Mouse (Mus musculus) limb, embryonic 11.5 days (tissue): ENCODE results near the gene Pet117. TPM values are rescaled to one million over a fixed set of nuclear protein-coding genes. Genes with fewer than 3 reads are reported as not detected.

Source experiments
- ATAC-seq: fragments of 200-750 bp; cut with Nextera tagmentation; 2 replicates; pipeline ENCODE4 v1.8.0; 2017; ENCODE audit warnings: low read depth; ENCODE audit not compliant: insufficient number of reproducible peaks, low FRiP score, low TSS enrichment
- DNase-seq: peaks from one replicate; pipeline ENCODE4 v3.0.0-alpha.2; 2015; ENCODE audit warnings: low spot score
- H3K27ac ChIP-seq: fragments of 300-500 bp; sonication (generic); replicated peaks from 2 replicates; pipeline ENCODE4 v1.5.1; 2014; ENCODE audit warnings: low read depth, mild to moderate bottlenecking, low read length
- H3K27me3 ChIP-seq: fragments of 300-500 bp; sonication (generic); 2 replicates; pipeline ENCODE4 v1.6.1; 2014; ENCODE audit warnings: mild to moderate bottlenecking, low read length, mixed read lengths; ENCODE audit not compliant: control insufficient read depth, insufficient read depth
- H3K36me3 ChIP-seq: fragments of 300-500 bp; sonication (generic); 2 replicates; pipeline ENCODE4 v1.6.1; 2014; ENCODE audit warnings: mild to moderate bottlenecking, low read length, moderate library complexity, mixed read lengths; ENCODE audit not compliant: control insufficient read depth, insufficient read depth
- H3K4me1 ChIP-seq: fragments of 300-500 bp; sonication (generic); 2 replicates; pipeline ENCODE4 v1.6.1; 2014; ENCODE audit warnings: low read length, mixed read lengths; ENCODE audit not compliant: control insufficient read depth, insufficient read depth
- H3K4me2 ChIP-seq: fragments of 300-500 bp; sonication (generic); 2 replicates; pipeline ENCODE4 v1.6.1; 2014; ENCODE audit warnings: low read depth, mild to moderate bottlenecking, moderate library complexity; ENCODE audit not compliant: severe bottlenecking
- H3K4me3 ChIP-seq: fragments of 300-500 bp; sonication (generic); 2 replicates; pipeline ENCODE4 v1.5.1; 2014; ENCODE audit warnings: low read depth, low read length
- H3K9ac ChIP-seq: fragments of 300-500 bp; sonication (generic); 2 replicates; pipeline ENCODE4 v1.6.1; 2014; ENCODE audit warnings: mild to moderate bottlenecking, low read length
- H3K9me3 ChIP-seq: fragments of 300-500 bp; sonication (generic); 2 replicates; pipeline ENCODE4 v1.6.1; 2016; ENCODE audit warnings: low read length; ENCODE audit not compliant: control insufficient read depth
- WGBS: fragments of 180-500 bp; shearing (Covaris S2); extraction: QIAGEN DNeasy Blood & Tissue Kit; methylation state at CpG from one replicate; pipeline ENCODE4 v1.1.7; 2014; 5-methylcytosine and 5-hydroxymethylcytosine counted together
- polyA plus RNA-seq: library from polyadenylated mRNA; unstranded; fragments of >200 nt; fragmentation: Nextera tagmentation; extraction: Ambion mirVana; gene quantifications from 2 replicates; pipeline ENCODE4 v1.2.1, GENCODE M21; 2014

Pet117 gene
- polyA plus RNA-seq, 1 experiment from 2014 or later: 1.7 TPM

GRCm38 (mm10) chr2:144400659-144401058 is 31.9 kb downstream of the Pet117 start:
- Histone ChIP-seq H3K4me2 (no peak overlapping the region), H3K4me1 (no peaks in the 10 kb centered on the region), H3K27ac (no peak overlapping the region), H3K9me3 (no peaks in the 10 kb centered on the region), H3K4me3 (no peak overlapping the region), H3K9ac (no peak overlapping the region), H3K36me3 (peaks cover 20% of the 10 kb centered on the region), H3K27me3 (no peaks in the 10 kb centered on the region)
- ATAC-seq (no peak), DNase-seq (no peak)
- WGBS: 91% methylated on average over 6 of the region's 6 CpGs

DNA sequence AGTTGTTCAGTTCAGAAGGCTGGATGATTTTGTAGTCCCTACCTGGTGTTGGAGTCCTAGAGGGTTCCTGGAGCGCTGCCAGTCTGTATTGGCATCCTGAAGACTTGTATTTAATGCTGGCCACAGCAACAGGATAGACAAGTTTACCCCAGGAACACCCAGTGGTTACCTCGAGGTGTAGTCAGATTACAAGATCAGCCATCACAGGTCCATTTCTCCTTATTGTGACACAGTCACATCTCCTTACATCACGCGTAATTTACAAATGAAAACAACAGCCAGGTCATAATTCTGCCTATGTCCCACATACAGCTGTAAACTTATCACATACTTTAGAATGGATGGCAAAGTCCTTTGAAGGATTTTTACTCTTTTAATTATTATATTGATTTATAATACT is 40.2 kb downstream of the Pet117 start:
- no peak overlapping the region for H3K4me2 ChIP-seq
- no peaks in the 10 kb centered on the region for H3K27me3 ChIP-seq
- H3K9me3 ChIP-seq: no peaks in the 10 kb centered on the region
- H3K9ac ChIP-seq: no peak overlapping the region
- H3K4me1 ChIP-seq: no peaks in the 10 kb centered on the region
- WGBS: 90% methylated on average over 4 of the region's 4 CpGs
- no peak overlapping the region for H3K4me3 ChIP-seq
- peaks cover 16% of the 10 kb centered on the region; the same call in 1 of the 2 replicates for H3K36me3 ChIP-seq
- no peak for ATAC-seq
- DNase-seq: no peak
- no peak overlapping the region for H3K27ac ChIP-seq

- Histone ChIP-seq H3K27ac (no peak overlapping the region), H3K9me3 (no peaks in the 10 kb centered on the region), H3K4me2 (no peak overlapping the region), H3K27me3 (no peaks in the 10 kb centered on the region), H3K4me3 (no peak overlapping the region), H3K4me1 (no peaks in the 10 kb centered on the region), H3K36me3 (peaks cover 13% of the 10 kb centered on the region; the same call in 1 of the 2 replicates), H3K9ac (no peak overlapping the region)
- 78% methylated on average over 3 of the region's 3 CpGs for WGBS
- no peak for ATAC-seq
- no peak for DNase-seq
Observed at GRCm38 (mm10) chr2:144410603-144411002, 41.8 kb downstream of the Pet117 start.

GRCm38 (mm10) chr2:144414646-144415045 is 45.9 kb downstream of the Pet117 start:
- no peaks in the 10 kb centered on the region for H3K9me3 ChIP-seq
- H3K9ac ChIP-seq: no peak overlapping the region
- ATAC-seq (no peak), DNase-seq (no peak)
- H3K4me3 ChIP-seq: no peak overlapping the region
- H3K27me3 ChIP-seq: no peaks in the 10 kb centered on the region
- 100% methylated on average over 1 of the region's 1 CpGs for WGBS
- no peak overlapping the region for H3K4me2 ChIP-seq
- no peak overlapping the region for H3K27ac ChIP-seq
- H3K4me1 ChIP-seq: peaks cover 6% of the 10 kb centered on the region; the same call in 1 of the 2 replicates
- no peaks in the 10 kb centered on the region for H3K36me3 ChIP-seq

GRCm38 (mm10) chr2:144416859-144417258 is 48.1 kb downstream of the Pet117 start:
- ATAC-seq: no peak
- no peak overlapping the region for H3K27ac ChIP-seq
- peaks cover 6% of the 10 kb centered on the region; the same call in 1 of the 2 replicates for H3K4me1 ChIP-seq
- H3K36me3 ChIP-seq: no peaks in the 10 kb centered on the region
- H3K4me3 ChIP-seq: no peak overlapping the region
- H3K4me2 ChIP-seq: no peak overlapping the region
- no peak for DNase-seq
- WGBS: 41% methylated on average over 8 of the region's 8 CpGs
- no peaks in the 10 kb centered on the region for H3K9me3 ChIP-seq
- no peaks in the 10 kb centered on the region for H3K27me3 ChIP-seq
- H3K9ac ChIP-seq: no peak overlapping the region

DNA sequence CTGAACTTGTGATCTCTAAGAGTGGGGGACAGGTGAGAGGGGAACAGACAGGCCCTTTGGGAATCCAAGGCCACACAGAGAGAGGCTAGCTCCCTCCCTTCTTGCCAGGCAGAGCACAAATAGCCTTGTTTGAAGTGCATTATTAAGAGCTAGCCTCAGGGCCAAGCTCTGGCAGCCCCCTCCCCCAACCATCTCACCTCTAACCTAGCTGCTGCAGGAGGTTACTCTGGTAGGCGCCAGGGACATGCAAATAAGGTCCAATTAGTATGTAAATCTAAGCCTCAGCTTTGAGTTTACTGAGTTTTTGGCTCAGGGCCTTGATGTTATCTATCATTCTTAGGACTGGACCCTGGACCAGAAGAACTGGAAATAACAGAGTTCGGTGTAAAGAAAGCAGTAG is 49.3 kb downstream of the Pet117 start:
- H3K4me3 ChIP-seq: no peak overlapping the region
- H3K9ac ChIP-seq: no peak overlapping the region
- 28% methylated on average over 2 of the region's 2 CpGs for WGBS
- ATAC-seq: no peak
- H3K4me1 ChIP-seq: peaks cover 6% of the 10 kb centered on the region; the same call in 1 of the 2 replicates
- H3K36me3 ChIP-seq: no peaks in the 10 kb centered on the region
- H3K4me2 ChIP-seq: no peak overlapping the region
- H3K27me3 ChIP-seq: no peaks in the 10 kb centered on the region
- H3K9me3 ChIP-seq: no peaks in the 10 kb centered on the region
- peak; percentile 32 for DNase-seq
- H3K27ac ChIP-seq: no peak overlapping the region

GRCm38 (mm10) chr2:144422094-144422675 is 53.4 kb downstream of the Pet117 start:
- 81% methylated on average over 10 of the region's 10 CpGs for WGBS
- ATAC-seq: no peak
- peaks cover 6% of the 10 kb centered on the region; the same call in 1 of the 2 replicates for H3K4me1 ChIP-seq
- H3K4me2 ChIP-seq: no peak overlapping the region
- no peak overlapping the region for H3K27ac ChIP-seq
- H3K9me3 ChIP-seq: no peaks in the 10 kb centered on the region
- DNase-seq: no peak
- no peak overlapping the region for H3K9ac ChIP-seq
- H3K27me3 ChIP-seq: no peaks in the 10 kb centered on the region
- no peak overlapping the region for H3K4me3 ChIP-seq
- H3K36me3 ChIP-seq: no peaks in the 10 kb centered on the region
